Mouse (Mus musculus) neutrophil, adult 5-6 weeks (primary cell): ENCODE data around the gene Bcas1. TPM values are rescaled to one million over a fixed set of nuclear protein-coding genes. Genes with fewer than 3 reads are reported as not detected.
A peak's percentile ranks its signal among the peaks of the same experiment; 100 is the strongest.

Experiments
- ATAC-seq: fragments of 151-379, 151-347 bp; 2 replicates; pipeline ENCODE4 v1.8.0; 2017; ENCODE audit warnings: mild to moderate bottlenecking, moderate TSS enrichment; ENCODE audit not compliant: insufficient number of reproducible peaks, poor library complexity, low FRiP score, severe bottlenecking; ENCODE audit errors: extremely low read depth
- total RNA-seq: library from RNA; stranded (forward); fragments of 200-1000 nt; gene quantifications from 2 replicates; pipeline ENCODE4 v1.2.3, GENCODE M21; 2017

Bcas1 gene
- total RNA-seq, 1 experiment from 2014 or later = 1.9 TPM

GRCm38 (mm10) chr2:170356667-170357374 lies 70.8 kb downstream of the Bcas1 start:
- ATAC-seq = no peak

GRCm38 (mm10) chr2:170354963-170355367 lies 72.7 kb downstream of the Bcas1 start:
- ATAC-seq = peak; percentile 52

- no peak for ATAC-seq
Measured at GRCm38 (mm10) chr2:170352273-170352672, 75.4 kb downstream of the Bcas1 start.

DNA sequence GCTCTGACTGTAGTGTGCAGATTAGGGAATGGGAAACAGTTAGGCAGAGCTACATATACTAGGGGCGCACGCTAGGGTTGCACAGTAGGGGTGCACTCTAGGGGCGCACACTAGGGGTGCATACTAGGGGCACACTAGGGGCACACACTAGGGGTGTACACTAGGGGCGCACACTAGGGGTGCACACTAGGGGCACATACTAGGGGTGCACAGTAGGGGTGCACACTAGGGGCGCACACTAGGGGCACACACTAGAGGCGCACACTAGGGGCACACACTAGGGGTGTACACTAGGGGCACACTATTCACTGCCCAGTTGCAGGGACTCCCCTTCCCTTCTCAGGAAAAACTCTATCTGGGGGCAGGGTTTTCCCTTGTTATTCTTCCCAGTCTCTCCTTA lies 75.8 kb downstream of the Bcas1 start:
- no peak for ATAC-seq

DNA sequence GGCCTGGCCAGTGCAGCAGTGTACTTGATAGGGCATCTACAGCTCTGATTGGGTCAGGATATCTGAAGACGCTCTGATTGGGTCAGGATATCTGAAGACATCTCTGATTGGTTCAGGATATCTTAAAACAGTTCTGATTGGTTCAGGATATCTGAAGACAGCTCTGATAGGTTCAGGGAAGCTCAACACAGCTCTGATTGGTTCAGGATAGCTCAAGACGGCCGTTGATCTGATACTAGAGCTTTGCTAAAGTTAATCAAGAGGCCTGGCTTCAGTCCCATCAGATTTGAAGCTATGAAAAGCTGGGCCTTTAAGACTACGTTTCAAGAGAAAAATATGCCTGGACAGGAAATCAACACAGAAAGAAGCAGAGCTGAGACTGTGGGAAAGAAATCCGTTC lies 77.9 kb downstream of the Bcas1 start:
- ATAC-seq = no peak

- no peak for ATAC-seq
Measured at GRCm38 (mm10) chr2:170349096-170349495, 78.5 kb downstream of the Bcas1 start.

DNA sequence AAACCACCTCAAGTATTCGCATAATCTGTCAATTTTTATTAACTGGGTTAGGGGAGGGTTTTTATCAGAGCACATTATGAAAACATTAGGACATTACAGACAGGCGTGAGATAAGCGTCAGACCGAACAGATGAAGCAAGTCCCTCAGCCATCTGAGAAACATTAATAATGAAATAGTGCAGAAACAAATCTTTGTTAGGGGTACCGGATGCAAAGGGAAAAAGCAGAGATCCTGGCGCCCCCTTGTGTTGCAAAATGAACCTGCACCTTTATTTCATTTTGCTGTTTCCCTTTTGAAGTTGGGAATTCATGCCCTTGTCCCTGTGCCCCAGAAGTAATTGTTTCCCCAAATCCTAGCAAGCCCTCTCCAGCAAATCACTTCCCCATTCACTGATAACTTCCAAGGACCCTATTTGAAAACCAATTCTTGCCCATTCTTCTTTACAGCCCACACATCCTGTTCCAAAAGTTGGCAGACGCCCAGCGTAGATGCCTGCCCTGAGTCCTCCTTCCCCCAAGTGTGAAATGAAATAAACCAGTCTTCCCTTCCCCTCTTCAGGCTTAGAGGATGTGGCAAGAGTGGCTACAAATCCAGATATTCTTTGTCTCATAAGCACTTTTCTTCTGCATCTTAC lies 80.4 kb downstream of the Bcas1 start:
- ATAC-seq = 0 out of 2 replicates have a peak, but pooled peaks have one; percentile 21

DNA sequence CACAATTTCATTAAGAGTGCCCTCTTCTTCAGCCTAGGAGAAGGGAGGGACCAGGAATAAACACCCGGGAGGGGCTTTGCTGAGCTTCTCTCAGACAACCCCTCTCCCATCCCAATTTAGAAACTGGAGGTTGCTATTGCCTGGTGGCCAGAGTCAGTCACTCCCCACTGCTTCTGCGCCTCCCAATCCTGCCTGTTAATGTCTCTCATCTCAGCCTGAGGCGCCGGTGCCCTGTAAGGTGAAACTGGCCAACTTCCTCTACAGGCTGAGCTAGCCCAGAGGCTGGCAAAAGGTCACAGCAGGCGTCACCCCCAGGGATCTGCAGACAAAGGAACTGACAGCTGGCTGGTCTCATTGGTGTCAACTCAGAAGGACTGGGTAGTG lies 82.2 kb downstream of the Bcas1 start:
- ATAC-seq = peak; percentile 57

GRCm38 (mm10) chr2:170344502-170345409 lies 82.9 kb downstream of the Bcas1 start:
- no peak for ATAC-seq

GRCm38 (mm10) chr2:170343819-170344317 lies 83.8 kb downstream of the Bcas1 start:
- no peak for ATAC-seq

GRCm38 (mm10) chr2:170343133-170343818 lies 84.4 kb downstream of the Bcas1 start:
- peak; percentile 73 for ATAC-seq

DNA sequence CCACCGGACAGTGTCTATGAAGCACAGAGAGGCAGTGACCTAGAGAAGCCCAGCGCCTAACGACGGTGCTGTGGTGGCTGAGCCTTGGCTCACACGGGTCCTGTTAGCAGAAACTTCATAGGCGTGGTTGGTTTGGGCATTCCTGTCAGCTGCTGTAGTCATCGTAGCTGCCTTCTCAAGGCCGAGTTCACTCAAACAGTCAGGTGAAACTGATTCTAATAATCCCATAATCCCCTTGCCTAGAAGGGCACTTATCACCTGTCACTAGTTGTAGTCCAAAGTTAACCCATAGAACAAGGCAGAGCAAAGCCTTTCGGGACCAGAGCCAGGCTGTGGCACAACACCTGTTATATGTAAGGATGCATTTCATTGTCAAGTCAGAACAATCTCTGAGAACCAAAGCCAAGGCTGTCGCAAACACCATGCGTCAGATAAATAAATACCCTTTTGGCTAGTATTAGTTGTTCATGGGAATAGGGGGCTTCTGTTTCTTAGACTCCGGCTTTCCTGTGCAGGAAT lies 85.3 kb downstream of the Bcas1 start:
- no peak for ATAC-seq

GRCm38 (mm10) chr2:170341179-170341578 lies 86.5 kb downstream of the Bcas1 start:
- no peak for ATAC-seq

DNA sequence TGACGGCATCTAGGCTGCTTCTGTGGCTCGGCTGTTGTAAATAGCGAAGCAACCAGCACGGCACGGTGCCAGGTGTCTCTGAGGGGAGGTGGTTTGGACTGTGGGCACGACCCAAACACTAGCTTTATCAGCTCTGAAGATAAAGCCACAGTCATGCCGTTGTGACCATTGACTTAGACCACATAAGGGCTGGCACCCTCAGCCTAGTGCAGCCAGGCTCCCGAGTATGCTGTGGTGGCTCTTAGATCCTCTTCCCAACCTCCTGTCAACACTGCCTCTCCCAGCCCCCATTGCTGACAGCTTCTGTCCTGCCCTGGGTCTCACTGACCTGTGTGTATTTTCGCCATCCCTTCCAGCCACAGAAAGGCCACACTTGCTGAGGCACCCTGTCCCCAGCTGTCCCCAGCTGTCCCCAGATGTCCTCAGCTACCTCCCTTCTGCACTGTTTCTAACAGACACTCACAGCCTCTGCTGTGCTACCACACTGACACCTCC lies 91.3 kb downstream of the Bcas1 start:
- ATAC-seq = no peak

GRCm38 (mm10) chr2:170335168-170335567 lies 92.5 kb downstream of the Bcas1 start:
- ATAC-seq = no peak

GRCm38 (mm10) chr2:170331870-170332269 lies 95.8 kb downstream of the Bcas1 start:
- ATAC-seq = no peak

DNA sequence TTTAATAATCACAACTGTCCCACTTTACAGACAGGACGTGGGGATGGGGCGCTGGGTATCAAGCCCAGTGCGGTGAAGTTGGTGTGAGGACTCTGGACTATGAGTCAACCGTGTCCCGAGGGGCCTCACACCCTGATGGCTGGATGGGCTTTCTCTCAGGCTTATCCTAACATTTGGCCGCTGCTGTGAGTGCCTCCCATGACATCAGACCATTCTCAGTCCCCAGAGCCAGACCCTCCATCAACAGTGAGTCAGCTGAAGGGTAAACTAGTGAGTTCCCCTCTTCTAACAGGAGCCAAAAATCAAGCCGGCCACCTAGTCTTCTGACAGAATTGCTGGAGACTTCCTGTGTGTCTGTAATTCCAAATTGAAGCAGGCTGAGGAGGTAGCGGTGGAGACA lies 97.2 kb downstream of the Bcas1 start:
- ATAC-seq = no peak

DNA sequence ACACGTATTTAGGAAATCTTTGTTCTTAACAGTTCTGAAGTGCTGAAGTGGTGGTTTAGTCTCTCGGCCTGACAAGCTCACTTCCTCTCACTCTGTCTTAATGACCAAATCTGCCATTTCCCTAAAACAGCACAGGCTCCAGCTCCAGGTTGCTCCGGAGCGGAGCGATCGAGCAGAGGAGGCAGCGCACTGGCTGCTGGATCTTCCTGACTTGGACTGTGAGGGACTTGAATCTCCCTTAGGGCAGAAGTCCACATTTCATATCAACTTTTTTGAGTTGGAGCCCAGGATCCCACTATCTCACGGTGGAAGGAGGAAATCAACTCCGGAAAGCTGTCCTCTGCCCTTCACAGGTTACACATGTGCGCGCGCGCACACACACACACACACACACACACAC lies 97.7 kb downstream of the Bcas1 start:
- no peak for ATAC-seq

DNA sequence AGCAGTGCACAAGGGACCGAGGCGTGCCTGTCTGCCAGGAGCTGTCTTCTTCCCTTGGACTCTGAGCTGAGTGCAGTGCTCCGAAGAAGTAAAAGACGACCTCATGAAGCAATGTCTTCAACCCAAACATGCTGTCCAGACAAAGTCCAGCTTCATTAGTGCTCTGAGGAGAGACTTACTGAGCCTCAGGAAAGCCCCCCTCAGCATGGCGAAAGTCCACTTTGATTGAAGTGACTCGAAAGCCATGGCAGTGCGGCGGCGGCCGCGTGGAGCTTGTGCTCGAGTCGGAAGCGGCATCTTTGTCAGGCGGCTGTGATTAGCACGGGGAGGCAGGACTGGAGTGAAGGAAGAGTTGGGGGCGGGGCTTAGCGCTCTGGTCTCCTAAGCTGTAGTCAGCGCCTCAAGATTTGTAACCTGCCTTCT lies 103.7 kb downstream of the Bcas1 start:
- ATAC-seq = peak; percentile 25
